Mouse (Mus musculus): ENCODE data around the gene Hist1h3b.

The Hist1h3b gene

DNA sequence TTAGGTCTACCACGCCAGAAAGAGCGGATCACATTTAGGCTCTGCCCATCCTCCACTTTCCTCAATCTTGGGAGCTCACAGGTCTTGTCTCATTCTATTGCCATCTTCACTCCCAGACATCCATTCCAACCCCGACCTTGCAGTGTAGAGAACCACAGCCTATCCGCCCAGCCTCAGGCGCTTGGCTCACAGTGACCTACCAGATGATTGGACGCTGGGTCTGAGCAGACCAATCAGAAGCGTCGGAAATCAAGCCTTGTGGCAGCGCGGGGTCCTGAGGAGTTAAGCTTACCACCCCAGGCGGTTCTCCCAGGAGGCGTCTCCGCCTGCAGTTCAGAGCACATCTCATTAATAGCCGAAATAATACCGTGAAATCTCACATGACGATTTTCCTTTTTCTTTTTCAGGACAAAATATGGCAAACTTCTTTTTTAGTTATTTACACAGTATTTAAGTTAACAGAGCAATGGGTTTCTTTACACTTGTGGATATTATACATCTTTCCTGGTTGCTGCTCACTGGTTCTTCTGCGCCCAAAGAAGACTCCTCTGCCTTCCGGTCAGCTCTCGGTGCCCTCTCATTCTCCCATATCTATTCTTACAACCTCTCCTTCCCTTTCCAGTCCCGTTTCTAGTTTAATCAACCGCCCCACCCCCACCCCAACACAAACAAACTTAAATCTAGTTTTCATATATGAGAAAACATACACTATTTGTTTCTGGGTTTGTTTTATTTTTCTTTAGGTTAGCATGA, 20.7 kb downstream of the Hist1h3b start:
- in situ Hi-C loops (cut with MseI, MboI), result no loop called here

DNA sequence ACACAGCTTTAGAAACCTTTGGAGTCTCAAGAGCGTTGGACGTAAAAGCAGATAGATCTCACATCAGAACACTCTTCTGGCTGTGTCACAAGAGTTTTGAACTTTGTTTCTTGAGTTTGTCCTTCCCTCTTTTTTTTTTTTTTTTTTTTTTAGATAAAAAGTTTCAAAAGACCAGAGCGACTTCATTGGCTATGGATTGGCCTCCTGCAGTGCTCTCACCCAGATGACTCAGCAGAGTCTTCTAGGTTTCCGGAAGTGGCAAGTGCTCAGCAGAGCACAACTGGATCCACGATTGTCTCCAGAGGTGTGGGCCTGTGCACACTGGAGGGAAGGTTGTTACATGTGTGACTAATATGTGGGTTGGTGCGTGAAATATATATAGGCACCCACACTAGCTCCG, 26.3 kb downstream of the Hist1h3b start:
- in situ Hi-C loops (cut with MseI, MboI), result loop anchor here in 1 of 2 experiments (25.0 kb wide), 1 partner anchor 509 kb away; the partner anchor contains the start of gene Carmil1

GRCm38 (mm10) chr13:23779025-23779424, 27.0 kb downstream of the Hist1h3b start:
- in situ Hi-C loops (cut with MseI, MboI), result loop anchor here in 1 of 2 experiments (25.0 kb wide), 1 partner anchor 508 kb away; the partner anchor contains the start of gene Carmil1

GRCm38 (mm10) chr13:23792520-23792919, 40.5 kb downstream of the Hist1h3b start:
- in situ Hi-C loops (cut with MseI, MboI), result loop anchor here in 1 of 2 experiments (10.0 to 25.0 kb wide), 2 partner anchors 92 to 495 kb away; partner anchors contain the start of gene Carmil1

DNA sequence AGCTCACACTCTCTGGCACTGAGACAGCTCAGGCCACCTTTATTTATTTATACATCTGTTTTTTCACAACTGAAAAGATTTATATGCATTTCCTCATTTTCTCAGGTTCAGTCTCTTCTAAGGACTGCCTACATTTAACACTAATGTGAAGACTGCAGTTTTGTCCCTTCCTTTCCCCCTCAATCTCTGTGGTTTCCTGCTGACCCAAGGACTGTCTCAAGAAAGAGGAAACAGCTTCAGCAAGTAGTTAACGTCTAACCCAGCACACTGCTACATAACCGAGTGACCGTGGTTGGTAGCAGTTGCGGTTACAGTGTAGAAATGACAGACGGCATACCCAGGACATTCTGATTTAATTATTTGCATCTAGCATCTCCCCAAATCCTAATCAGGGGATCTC, 47.3 kb downstream of the Hist1h3b start:
- in situ Hi-C loops (cut with MseI, MboI), result loop anchor here in 1 of 2 experiments (10.0 to 25.0 kb wide), 2 partner anchors 85 to 488 kb away; partner anchors contain the start of gene Carmil1
